Mouse (Mus musculus) bone marrow macrophage, adult 2 months (primary cell): ENCODE measurements around the gene Zmynd10.

Experiments
- CTCF ChIP-seq: IDR thresholded peaks from 2 replicates; pipeline ENCODE4 v1.5.1; 2012; ENCODE audit warnings: low read depth, mild to moderate bottlenecking, low read length, moderate library complexity
- POLR2A ChIP-seq: IDR thresholded peaks from 2 replicates; pipeline ENCODE4 v1.6.1; 2012; ENCODE audit warnings: mild to moderate bottlenecking, low read depth, low read length, borderline replicate concordance

GRCm38 (mm10) chr9:107550491-107551116 lies 3.5 kb downstream of the Zmynd10 start:
- TF ChIP-seq POLR2A = no peak
- no peak for TF ChIP-seq CTCF
